Mouse (Mus musculus): ENCODE measurements at regions not wholly inside any gene's neighbourhood (a gene's known extent, or its start where the extent isn't known, plus 50 kb on each side); places are given as distances from the start of the nearest gene placed in this dataset.

DNA sequence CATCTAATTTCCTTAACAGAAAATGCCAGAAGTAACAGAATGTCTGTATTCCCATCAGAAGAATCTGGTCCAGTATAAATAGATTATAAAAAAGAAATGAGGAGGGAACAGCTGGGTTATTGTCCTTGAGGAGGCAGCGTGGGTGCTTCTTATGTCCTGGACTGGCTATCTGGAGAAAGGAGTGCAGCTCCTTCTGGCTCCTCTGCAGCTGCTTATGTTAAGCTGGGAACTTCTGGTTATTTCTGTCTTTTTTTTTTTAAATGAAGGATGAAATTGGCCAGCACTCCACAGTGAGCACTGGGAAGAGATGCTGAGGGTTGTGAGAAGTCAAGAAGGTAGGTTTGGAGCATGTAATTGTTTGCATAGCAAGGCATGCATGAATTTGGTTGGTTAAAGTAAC is 441.5 kb downstream of the Ebf1 start:
- H3K36me3 ChIP-seq (replicated peaks; ENCODE audit: control insufficient read depth, insufficient read depth): no peaks in the 10 kb centered on the region
- no peak overlapping the region for H3K4me3 ChIP-seq (replicated peaks; ENCODE audit: low read length)
- no peak overlapping the region for H3K9ac ChIP-seq
- no peaks in the 10 kb centered on the region for H3K4me1 ChIP-seq (replicated peaks; ENCODE audit: control insufficient read depth, insufficient read depth, low read length)
- no peak overlapping the region for H3K4me2 ChIP-seq (replicated peaks)
- WGBS: 83% methylated on average over 1 of the region's 1 CpGs
- DNase-seq (ENCODE audit: low spot score) (no peak), ATAC-seq (ENCODE audit: low FRiP score) (no peak)
- no peak overlapping the region for H3K27ac ChIP-seq
- H3K9me3 ChIP-seq (ENCODE audit: control insufficient read depth, low read length): no peaks in the 10 kb centered on the region
- no peaks in the 10 kb centered on the region for H3K27me3 ChIP-seq (ENCODE audit: control insufficient read depth, insufficient read depth, low read length)

DNA sequence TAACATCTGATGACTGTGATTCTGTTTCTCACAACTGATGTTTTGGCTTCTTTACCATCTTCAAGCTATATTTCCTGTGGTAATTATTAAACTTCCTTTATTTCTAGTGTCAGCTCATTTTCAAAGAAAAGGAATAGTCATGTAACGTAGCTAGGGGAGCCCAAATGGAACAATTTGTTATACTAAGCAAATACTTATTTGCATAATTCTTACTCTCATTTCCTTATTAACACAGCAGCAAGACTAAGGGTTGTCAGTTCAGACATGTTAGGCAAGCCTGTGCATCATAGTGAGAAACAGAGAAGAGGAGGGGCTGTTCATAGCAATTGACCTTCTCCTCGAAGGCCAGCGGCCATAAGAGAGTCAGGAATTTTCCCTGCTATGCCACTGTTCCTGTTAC is 449.5 kb downstream of the Ebf1 start:
- H3K4me1 ChIP-seq (replicated peaks; ENCODE audit: control insufficient read depth, insufficient read depth, low read length): no peaks in the 10 kb centered on the region
- H3K27me3 ChIP-seq (ENCODE audit: control insufficient read depth, insufficient read depth, low read length): no peaks in the 10 kb centered on the region
- H3K36me3 ChIP-seq (replicated peaks; ENCODE audit: control insufficient read depth, insufficient read depth): no peaks in the 10 kb centered on the region
- 77% methylated on average over 3 of the region's 3 CpGs for WGBS
- ATAC-seq (ENCODE audit: low FRiP score) (no peak), DNase-seq (ENCODE audit: low spot score) (no peak)
- H3K9me3 ChIP-seq (ENCODE audit: control insufficient read depth, low read length): no peaks in the 10 kb centered on the region
- H3K27ac ChIP-seq: no peak overlapping the region
- H3K9ac ChIP-seq: no peak overlapping the region
- H3K4me3 ChIP-seq (replicated peaks; ENCODE audit: low read length): no peak overlapping the region
- H3K4me2 ChIP-seq (replicated peaks): no peak overlapping the region

DNA sequence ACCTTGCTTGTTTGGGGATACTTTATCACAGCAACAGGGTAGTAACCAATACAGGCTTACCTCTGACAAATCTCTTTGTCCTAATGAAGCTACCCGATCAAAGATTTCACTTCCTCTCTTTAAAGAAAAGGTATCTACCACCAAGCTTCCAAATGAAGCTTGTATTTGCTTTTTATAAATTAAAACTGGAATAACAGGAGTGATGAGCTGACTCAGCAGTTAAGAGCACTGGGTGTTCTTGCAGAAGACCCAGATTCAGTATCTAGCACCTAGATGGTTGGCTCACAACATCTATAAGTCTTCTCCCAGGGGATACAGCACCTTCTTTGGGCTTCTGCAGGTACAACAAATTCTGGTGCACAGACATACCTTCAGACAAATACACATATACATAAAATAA is 453.2 kb downstream of the Ebf1 start:
- Histone ChIP-seq H3K36me3 (replicated peaks; ENCODE audit: control insufficient read depth, insufficient read depth) (no peaks in the 10 kb centered on the region), H3K27me3 (ENCODE audit: control insufficient read depth, insufficient read depth, low read length) (no peaks in the 10 kb centered on the region), H3K4me1 (replicated peaks; ENCODE audit: control insufficient read depth, insufficient read depth, low read length) (no peaks in the 10 kb centered on the region), H3K4me2 (replicated peaks) (no peak overlapping the region), H3K9me3 (ENCODE audit: control insufficient read depth, low read length) (no peaks in the 10 kb centered on the region), H3K9ac (no peak overlapping the region), H3K4me3 (replicated peaks; ENCODE audit: low read length) (no peak overlapping the region), H3K27ac (no peak overlapping the region)
- 84% methylated on average over 1 of the region's 1 CpGs for WGBS
- ATAC-seq (ENCODE audit: low FRiP score) (no peak), DNase-seq (ENCODE audit: low spot score) (no peak)

DNA sequence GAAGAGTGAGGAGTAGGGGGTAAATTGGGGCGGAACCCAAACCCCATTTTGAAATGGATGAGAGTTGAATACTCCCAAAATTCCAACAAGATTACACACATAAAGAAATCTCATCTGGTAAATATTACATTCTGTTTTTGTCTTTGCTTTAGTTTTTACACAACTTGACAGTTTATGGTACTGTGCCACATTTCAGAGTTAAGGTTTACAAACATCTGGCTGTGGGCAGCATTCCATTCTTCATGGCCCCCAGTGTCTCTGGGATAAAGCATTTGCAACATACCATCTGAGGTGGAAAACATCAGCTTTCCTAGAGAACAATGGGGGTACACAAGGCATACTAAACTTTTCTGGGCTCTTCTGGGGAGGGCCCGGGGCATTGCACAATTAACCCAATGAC is 454.1 kb downstream of the Ebf1 start:
- H3K4me1 ChIP-seq (replicated peaks; ENCODE audit: control insufficient read depth, insufficient read depth, low read length): no peaks in the 10 kb centered on the region
- no peak overlapping the region for H3K9ac ChIP-seq
- H3K4me3 ChIP-seq (replicated peaks; ENCODE audit: low read length): no peak overlapping the region
- DNase-seq (ENCODE audit: low spot score) (no peak), ATAC-seq (ENCODE audit: low FRiP score) (no peak)
- no peaks in the 10 kb centered on the region for H3K36me3 ChIP-seq (replicated peaks; ENCODE audit: control insufficient read depth, insufficient read depth)
- no peaks in the 10 kb centered on the region for H3K9me3 ChIP-seq (ENCODE audit: control insufficient read depth, low read length)
- H3K27ac ChIP-seq: no peak overlapping the region
- WGBS: 89% methylated on average over 2 of the region's 2 CpGs
- no peaks in the 10 kb centered on the region for H3K27me3 ChIP-seq (ENCODE audit: control insufficient read depth, insufficient read depth, low read length)
- H3K4me2 ChIP-seq (replicated peaks): no peak overlapping the region

DNA sequence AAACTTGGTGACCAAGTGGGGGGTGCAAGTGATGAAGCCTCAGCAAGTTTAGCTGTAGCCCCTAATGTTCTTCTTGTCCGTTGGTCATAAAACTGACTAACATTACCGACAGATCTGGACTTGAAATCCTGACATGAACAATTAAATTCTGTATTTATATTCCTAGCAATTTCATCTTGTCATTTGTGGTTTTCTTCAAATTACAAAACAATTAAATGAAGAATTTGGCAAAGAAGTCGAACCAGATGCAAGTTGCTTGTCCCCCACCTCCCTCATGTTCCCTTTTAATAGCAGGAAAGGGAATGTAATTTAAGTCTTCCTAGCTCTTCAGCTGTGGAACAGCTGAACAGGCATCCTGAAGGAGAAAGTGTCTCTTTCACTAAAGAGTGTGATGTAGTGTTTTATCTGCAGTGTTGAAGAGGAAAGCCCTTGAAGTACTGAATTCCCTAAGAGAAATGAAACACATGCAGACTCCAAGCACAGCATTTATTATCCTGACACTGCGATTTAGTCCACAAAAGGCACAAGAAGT is 467.5 kb downstream of the Ebf1 start:
- H3K4me2 ChIP-seq (replicated peaks): no peak overlapping the region
- H3K27me3 ChIP-seq (ENCODE audit: control insufficient read depth, insufficient read depth, low read length): no peaks in the 10 kb centered on the region
- no peak overlapping the region for H3K4me3 ChIP-seq (replicated peaks; ENCODE audit: low read length)
- DNase-seq (ENCODE audit: low spot score) (no peak), ATAC-seq (ENCODE audit: low FRiP score) (no peak)
- H3K4me1 ChIP-seq (replicated peaks; ENCODE audit: control insufficient read depth, insufficient read depth, low read length): no peaks in the 10 kb centered on the region
- no peaks in the 10 kb centered on the region for H3K9me3 ChIP-seq (ENCODE audit: control insufficient read depth, low read length)
- WGBS: 88% methylated on average over 4 of the region's 4 CpGs
- no peak overlapping the region for H3K27ac ChIP-seq
- H3K9ac ChIP-seq: no peak overlapping the region
- H3K36me3 ChIP-seq (replicated peaks; ENCODE audit: control insufficient read depth, insufficient read depth): no peaks in the 10 kb centered on the region

DNA sequence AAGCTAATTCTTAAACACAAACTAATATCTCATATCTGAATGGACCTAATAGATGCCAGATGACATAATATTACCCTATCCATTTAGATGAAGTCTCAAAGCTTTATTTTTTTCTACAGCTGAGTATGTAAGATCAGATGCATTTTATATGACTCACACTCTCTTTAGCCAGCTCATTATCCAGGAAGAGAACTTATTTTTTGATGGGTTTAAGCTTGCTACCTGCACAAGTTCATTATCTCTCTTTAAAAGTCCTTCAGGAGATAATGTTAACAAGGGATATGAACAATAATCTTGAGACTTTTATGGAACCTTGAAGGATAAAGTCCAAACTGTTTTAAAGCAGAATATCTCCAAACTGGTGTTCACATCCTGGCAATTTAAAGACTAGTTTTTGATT is 468.0 kb downstream of the Ebf1 start:
- Histone ChIP-seq H3K36me3 (replicated peaks; ENCODE audit: control insufficient read depth, insufficient read depth) (no peaks in the 10 kb centered on the region), H3K4me3 (replicated peaks; ENCODE audit: low read length) (no peak overlapping the region), H3K9me3 (ENCODE audit: control insufficient read depth, low read length) (no peaks in the 10 kb centered on the region), H3K27me3 (ENCODE audit: control insufficient read depth, insufficient read depth, low read length) (no peaks in the 10 kb centered on the region), H3K9ac (no peak overlapping the region), H3K27ac (no peak overlapping the region), H3K4me1 (replicated peaks; ENCODE audit: control insufficient read depth, insufficient read depth, low read length) (no peaks in the 10 kb centered on the region), H3K4me2 (replicated peaks) (no peak overlapping the region)
- no peak for DNase-seq (ENCODE audit: low spot score)
- ATAC-seq (ENCODE audit: low FRiP score): no peak

DNA sequence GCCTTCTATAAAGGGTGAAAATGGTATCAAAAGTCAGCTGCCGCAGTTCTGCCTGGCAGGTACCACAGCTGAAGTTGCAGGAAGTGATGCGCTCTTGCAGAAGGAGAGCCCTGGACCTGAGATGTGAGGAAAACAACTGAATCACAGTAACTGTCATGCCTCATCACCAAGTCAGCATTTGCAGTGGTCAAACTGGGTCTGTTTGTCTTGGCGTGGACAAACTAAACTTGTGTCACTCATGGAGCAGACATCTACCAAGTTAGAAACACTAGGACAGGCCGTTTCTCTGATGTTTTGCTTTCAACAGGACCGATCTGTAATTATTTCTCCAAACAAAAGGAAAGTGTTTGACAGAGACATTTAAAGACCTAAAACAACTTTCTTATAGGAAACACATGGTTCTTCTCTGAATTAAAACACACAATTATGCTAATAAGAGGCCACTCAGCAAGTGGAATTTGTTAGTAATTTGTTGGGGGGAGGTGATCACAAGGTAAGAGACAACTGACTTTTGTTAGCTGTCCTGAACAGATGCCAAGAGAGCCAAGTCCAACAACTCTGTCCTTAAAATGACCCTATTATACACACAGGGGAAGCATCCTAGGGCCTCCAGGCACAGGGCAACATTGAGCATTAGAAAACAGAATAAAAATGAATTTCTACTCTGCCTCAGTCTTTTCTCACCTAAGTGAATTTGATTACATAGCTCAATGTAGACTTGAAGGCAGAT is 470.2 kb downstream of the Ebf1 start:
- DNase-seq (ENCODE audit: low spot score) (no peak), ATAC-seq (ENCODE audit: low FRiP score) (no peak)
- H3K9me3 ChIP-seq (ENCODE audit: control insufficient read depth, low read length): no peaks in the 10 kb centered on the region
- H3K27me3 ChIP-seq (ENCODE audit: control insufficient read depth, insufficient read depth, low read length): no peaks in the 10 kb centered on the region
- WGBS: 72% methylated on average over 5 of the region's 5 CpGs
- H3K4me1 ChIP-seq (replicated peaks; ENCODE audit: control insufficient read depth, insufficient read depth, low read length): no peaks in the 10 kb centered on the region
- H3K36me3 ChIP-seq (replicated peaks; ENCODE audit: control insufficient read depth, insufficient read depth): no peaks in the 10 kb centered on the region
- H3K4me2 ChIP-seq (replicated peaks): no peak overlapping the region
- no peak overlapping the region for H3K4me3 ChIP-seq (replicated peaks; ENCODE audit: low read length)
- no peak overlapping the region for H3K9ac ChIP-seq
- no peak overlapping the region for H3K27ac ChIP-seq

DNA sequence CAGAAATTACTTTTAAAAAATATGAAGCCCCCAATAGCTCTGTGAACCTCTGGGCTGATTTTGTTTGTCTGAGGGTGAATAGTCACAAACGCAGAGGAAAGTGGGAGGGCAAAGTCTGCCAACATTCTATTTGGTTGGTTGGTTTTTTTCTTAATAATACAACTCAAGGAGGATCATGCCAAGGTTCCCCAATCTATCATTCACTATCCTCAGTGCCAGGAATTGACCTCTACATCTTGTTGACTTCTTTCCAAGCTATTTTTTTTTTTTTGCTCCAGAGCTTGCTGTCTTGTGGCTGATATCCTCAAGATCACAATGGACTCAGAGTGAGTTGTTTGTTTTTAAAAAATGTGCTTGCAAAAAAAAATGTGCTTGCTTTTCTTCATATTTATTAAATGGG is 471.2 kb downstream of the Ebf1 start:
- H3K4me3 ChIP-seq (replicated peaks; ENCODE audit: low read length): no peak overlapping the region
- no peaks in the 10 kb centered on the region for H3K27me3 ChIP-seq (ENCODE audit: control insufficient read depth, insufficient read depth, low read length)
- H3K4me2 ChIP-seq (replicated peaks): no peak overlapping the region
- no peak overlapping the region for H3K27ac ChIP-seq
- no peaks in the 10 kb centered on the region for H3K9me3 ChIP-seq (ENCODE audit: control insufficient read depth, low read length)
- no peak overlapping the region for H3K9ac ChIP-seq
- 79% methylated on average over 1 of the region's 1 CpGs for WGBS
- H3K4me1 ChIP-seq (replicated peaks; ENCODE audit: control insufficient read depth, insufficient read depth, low read length): no peaks in the 10 kb centered on the region
- ATAC-seq (ENCODE audit: low FRiP score) (no peak), DNase-seq (ENCODE audit: low spot score) (no peak)
- no peaks in the 10 kb centered on the region for H3K36me3 ChIP-seq (replicated peaks; ENCODE audit: control insufficient read depth, insufficient read depth)

DNA sequence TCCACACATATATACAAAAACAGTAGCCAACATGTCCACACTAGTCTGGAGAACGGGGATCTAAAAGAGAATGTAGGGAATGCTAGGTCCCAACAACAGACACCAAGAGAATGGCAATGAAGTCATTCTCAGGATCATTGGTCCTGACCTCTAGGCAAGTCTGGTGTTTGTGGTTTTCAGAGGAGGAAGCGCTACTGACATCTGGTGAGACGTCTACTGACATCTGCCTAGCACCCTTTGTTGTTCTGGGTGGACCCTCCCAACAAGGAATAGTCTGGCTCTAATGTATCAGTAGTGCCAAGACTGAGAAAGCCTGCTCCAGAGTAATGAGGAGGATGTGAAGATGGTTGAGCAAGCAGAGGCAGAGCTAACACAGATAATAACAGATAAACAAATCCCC is 472.4 kb downstream of the Ebf1 start:
- Histone ChIP-seq H3K4me3 (replicated peaks; ENCODE audit: low read length) (no peak overlapping the region), H3K4me1 (replicated peaks; ENCODE audit: control insufficient read depth, insufficient read depth, low read length) (no peaks in the 10 kb centered on the region)

More for the DNA sequence above, 472.4 kb downstream of the Ebf1 start:
- no peak overlapping the region for H3K9ac ChIP-seq
- 79% methylated on average over 3 of the region's 3 CpGs for WGBS
- H3K27ac ChIP-seq: no peak overlapping the region
- H3K27me3 ChIP-seq (ENCODE audit: control insufficient read depth, insufficient read depth, low read length): no peaks in the 10 kb centered on the region
- no peaks in the 10 kb centered on the region for H3K36me3 ChIP-seq (replicated peaks; ENCODE audit: control insufficient read depth, insufficient read depth)
- ATAC-seq (ENCODE audit: low FRiP score) (no peak), DNase-seq (ENCODE audit: low spot score) (no peak)
- H3K9me3 ChIP-seq (ENCODE audit: control insufficient read depth, low read length): no peaks in the 10 kb centered on the region
- H3K4me2 ChIP-seq (replicated peaks): no peak overlapping the region

All from hindbrain, embryonic 14.5 days (tissue).